Mouse (Mus musculus) CH12.LX (cell line): ENCODE data around the gene Ctnnd1. TPM values are rescaled to one million over a fixed set of nuclear protein-coding genes. Genes with fewer than 3 reads are reported as not detected.

Experiments
- DNase-seq: peaks from one replicate; pipeline ENCODE4 v3.0.0-alpha.2; 2013; ENCODE audit errors: extremely low read depth
- H3K27ac ChIP-seq: 2 replicates; pipeline ENCODE4 v1.5.1; 2012; ENCODE audit warnings: low read depth, mild to moderate bottlenecking, control low read depth, moderate library complexity; ENCODE audit not compliant: insufficient read depth
- H3K27me3 ChIP-seq: replicated peaks from 2 replicates; pipeline ENCODE3; 2012; ENCODE audit warnings: inconsistent platforms
- H3K36me3 ChIP-seq, 2 experiments: replicated peaks in 1 of 2; 2 replicates each; pipeline versions ENCODE3 to v1.6.1; 2012; ENCODE audit warnings: inconsistent platforms in 1 of 2, low read length in 1 of 2, mild to moderate bottlenecking in 1 of 2, mixed read lengths in 1 of 2, moderate library complexity in 1 of 2; ENCODE audit not compliant: control insufficient read depth in 1 of 2, insufficient read depth in 1 of 2
- H3K4me1 ChIP-seq, 2 experiments: 2 replicates each; pipeline ENCODE4 v1.6.1; 2012; ENCODE audit warnings: inconsistent platforms in 1 of 2, moderate library complexity in 1 of 2; ENCODE audit not compliant: insufficient read depth in 2 of 2, control insufficient read depth in 1 of 2
- H3K4me2 ChIP-seq: 2 replicates; pipeline ENCODE4 v1.6.1; 2012; ENCODE audit warnings: low read depth, mild to moderate bottlenecking, control low read depth; ENCODE audit not compliant: poor library complexity, insufficient read depth, severe bottlenecking
- H3K4me3 ChIP-seq, 3 experiments: fragments of 150-350 bp in 1 of 3; sonication (generic) in 1 of 3; replicated peaks in 1 of 3; 2 replicates each; pipeline versions ENCODE3 to v1.5.1; 2011 to 2012; ENCODE audit warnings: low read depth in 2 of 3, low read length in 2 of 3, mild to moderate bottlenecking in 2 of 3, moderate library complexity in 2 of 3, control low read depth in 1 of 3, improper control_type of control experiment in 1 of 3, inconsistent platforms in 1 of 3, mixed read lengths in 1 of 3; ENCODE audit not compliant: poor library complexity in 1 of 3
- H3K79me2 ChIP-seq: replicated peaks from 2 replicates; pipeline ENCODE4 v1.6.1; 2012; ENCODE audit warnings: mild to moderate bottlenecking, moderate library complexity; ENCODE audit not compliant: control insufficient read depth, poor library complexity, insufficient read depth, severe bottlenecking; ENCODE audit errors: extremely low read depth
- H3K9ac ChIP-seq: 2 replicates; pipeline ENCODE4 v1.6.1; 2012; ENCODE audit warnings: low read depth, mild to moderate bottlenecking, control low read depth, moderate library complexity; ENCODE audit not compliant: insufficient read depth
- H3K9me3 ChIP-seq: replicated peaks from 2 replicates; pipeline ENCODE3; 2012; ENCODE audit warnings: low read length, inconsistent platforms, mixed read lengths
- BHLHE40 ChIP-seq: IDR thresholded peaks from 2 replicates; pipeline ENCODE4 v1.6.1; 2011; ENCODE audit warnings: mild to moderate bottlenecking, low read depth, low read length, improper control_type of control experiment
- CHD2 ChIP-seq: IDR thresholded peaks from 2 replicates; pipeline ENCODE4 v1.6.1; 2011; ENCODE audit warnings: low read length, improper control_type of control experiment
- CTCF ChIP-seq, 2 experiments: IDR thresholded peaks in 1 of 2; conservative IDR thresholded peaks in 1 of 2; 2 replicates each; pipeline ENCODE4 v1.5.1; 2011 to 2012; ENCODE audit warnings: low read depth in 2 of 2, low read length in 2 of 2, improper control_type of control experiment in 1 of 2, inconsistent platforms in 1 of 2, mild to moderate bottlenecking in 1 of 2, moderate library complexity in 1 of 2
- ELF1 ChIP-seq: IDR thresholded peaks from 2 replicates; pipeline ENCODE4 v1.6.1; 2014; ENCODE audit warnings: low read depth, mild to moderate bottlenecking, inconsistent platforms, low read length, improper control_type of control experiment
- GABPA ChIP-seq: IDR thresholded peaks from 2 replicates; pipeline ENCODE4 v1.6.1; 2012; ENCODE audit warnings: low read depth, low read length, improper control_type of control experiment, inconsistent platforms; ENCODE audit not compliant: insufficient replicate concordance
- JUN ChIP-seq: IDR thresholded peaks from 2 replicates; pipeline ENCODE4 v1.6.1; 2011; ENCODE audit warnings: low read depth, mild to moderate bottlenecking, low read length, improper control_type of control experiment, moderate library complexity; ENCODE audit not compliant: insufficient read depth
- JUND ChIP-seq: conservative IDR thresholded peaks from 2 replicates; pipeline ENCODE4 v1.6.1; 2011; ENCODE audit warnings: low read depth, low read length, improper control_type of control experiment
- KAT2A ChIP-seq: IDR thresholded peaks from 2 replicates; pipeline ENCODE4 v1.6.1; 2012; ENCODE audit warnings: low read length, improper control_type of control experiment, inconsistent platforms; ENCODE audit not compliant: insufficient replicate concordance
- MAX ChIP-seq: IDR thresholded peaks from 2 replicates; pipeline ENCODE4 v1.6.1; 2011; ENCODE audit warnings: low read length, improper control_type of control experiment
- MAZ ChIP-seq: IDR thresholded peaks from 2 replicates; pipeline ENCODE4 v1.6.1; 2012; ENCODE audit warnings: low read depth, mild to moderate bottlenecking, inconsistent platforms, low read length, improper control_type of control experiment, moderate library complexity
- MEF2A ChIP-seq: IDR thresholded peaks from 2 replicates; pipeline ENCODE4 v1.6.1; 2014; ENCODE audit warnings: low read depth, mild to moderate bottlenecking, inconsistent platforms, low read length, improper control_type of control experiment, borderline replicate concordance
- MXI1 ChIP-seq: IDR thresholded peaks from 2 replicates; pipeline ENCODE4 v1.6.1; 2011; ENCODE audit warnings: mild to moderate bottlenecking, low read depth, low read length, improper control_type of control experiment
- MYC ChIP-seq: IDR thresholded peaks from 2 replicates; pipeline ENCODE4 v1.6.1; 2011; ENCODE audit warnings: low read depth, mild to moderate bottlenecking, improper control_type of control experiment, low read length
- NRF1 ChIP-seq: IDR thresholded peaks from 2 replicates; pipeline ENCODE4 v1.6.1; 2014; ENCODE audit warnings: low read depth, mild to moderate bottlenecking, inconsistent platforms, low read length, improper control_type of control experiment, moderate library complexity
- PAX5 ChIP-seq: IDR thresholded peaks from 2 replicates; pipeline ENCODE4 v1.6.1; 2012; ENCODE audit warnings: low read length, inconsistent platforms, mixed read lengths
- POLR2AphosphoS2 ChIP-seq: IDR thresholded peaks from 2 replicates; pipeline ENCODE4 v1.6.1; 2011; ENCODE audit warnings: low read depth, low read length, improper control_type of control experiment
- RCOR1 ChIP-seq: conservative IDR thresholded peaks from 2 replicates; pipeline ENCODE4 v1.6.1; 2012; ENCODE audit warnings: low read depth, mild to moderate bottlenecking, inconsistent platforms, low read length, improper control_type of control experiment
- SMC3 ChIP-seq: IDR thresholded peaks from 2 replicates; pipeline ENCODE4 v1.6.1; 2011; ENCODE audit warnings: low read depth, low read length, improper control_type of control experiment
- TBP ChIP-seq: conservative IDR thresholded peaks from 2 replicates; pipeline ENCODE4 v1.6.1; 2011; ENCODE audit warnings: low read depth, low read length, improper control_type of control experiment
- ZC3H11A ChIP-seq: IDR thresholded peaks from 2 replicates; pipeline ENCODE4 v1.6.1; 2012; ENCODE audit warnings: low read depth, mild to moderate bottlenecking, inconsistent platforms, low read length, improper control_type of control experiment
- ZNF384 ChIP-seq: IDR thresholded peaks from 2 replicates; pipeline ENCODE4 v1.6.1; 2012; ENCODE audit warnings: low read depth, low read length, improper control_type of control experiment, inconsistent platforms
- dilution Hi-C: fragments of 300-500 bp; cut with MboI; formaldehyde crosslinking; loops from 2 replicates; pipeline ENCODE4 v1.14.3; 2020; ENCODE audit warnings: low sequenced_read_pairs; ENCODE audit not compliant: extremely low pct_unique_long_range_greater_than_20kb, extremely low pct_ligation_motif_present
- in situ Hi-C: fragments of 300-500 bp; cut with MboI; formaldehyde crosslinking; loops from 3 replicates; pipeline ENCODE4 v1.14.3; 2019; ENCODE audit warnings: low sequenced_read_pairs, low pct_ligation_motif_present, low pct_unique_long_range_greater_than_20kb, mixed read lengths
- polyA plus RNA-seq: library from polyadenylated mRNA; unstranded; fragments of >175 nt; gene quantifications from 2 replicates; pipeline ENCODE4 v1.2.1, GENCODE M21; 2012; ENCODE audit warnings: low read depth; ENCODE audit not compliant: insufficient read length
- total RNA-seq, 2 experiments: library from RNA; depleted of rRNA; stranded (reverse); fragments of 300-350 nt in 1 of 2; fragments of >200 nt in 1 of 2; gene quantifications; 2 replicates each; pipeline ENCODE4 v1.2.3; 2012 to 2014

The Ctnnd1 gene
- total and polyA plus RNA-seq, 3 experiments: 0.38 to 2.8 (median 1.2) TPM

DNA sequence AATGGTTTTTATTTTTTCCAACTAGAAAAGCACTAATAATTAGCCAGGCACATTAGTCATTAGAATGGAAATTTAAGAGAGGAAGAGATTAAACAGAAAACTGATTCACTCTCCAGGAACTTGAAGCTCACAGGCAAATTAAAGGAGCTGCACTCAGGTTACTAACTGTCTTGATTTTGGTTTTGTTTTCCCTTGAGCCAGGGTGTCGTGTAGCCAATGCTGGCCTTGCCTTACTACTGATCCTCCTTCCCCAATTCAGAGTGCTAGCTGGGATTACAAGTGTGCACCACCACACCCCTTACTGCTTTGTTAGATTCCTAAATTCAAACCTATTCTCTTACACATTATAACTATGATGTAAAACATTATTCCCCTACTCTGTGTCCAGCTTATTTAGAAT lies 42.7 kb downstream of the Ctnnd1 start:
- no peak overlapping the region for H3K27ac ChIP-seq
- H3K9ac ChIP-seq: no peak overlapping the region
- H3K36me3 ChIP-seq: peaks cover 0 to 8% of the 10 kb centered on the region in 2 experiments
- H3K27me3 ChIP-seq: no peaks in the 10 kb centered on the region
- no peak for DNase-seq
- dilution Hi-C loops: no loop called here
- no peaks in the 10 kb centered on the region for H3K9me3 ChIP-seq
- H3K79me2 ChIP-seq: no peaks in the 10 kb centered on the region
- H3K4me1 ChIP-seq: no peaks in the 10 kb centered on the region
- H3K4me3 ChIP-seq: no peak overlapping the region
- no peak overlapping the region for H3K4me2 ChIP-seq
- no peak for TF ChIP-seq JUND
- no peak for TF ChIP-seq MEF2A
- TF ChIP-seq ZNF384: no peak
- TF ChIP-seq JUN: no peak
- no peak for TF ChIP-seq MAX
- TF ChIP-seq SMC3: no peak
- TF ChIP-seq CHD2: no peak
- no peak for TF ChIP-seq MXI1
- no peak for TF ChIP-seq KAT2A
- no peak for TF ChIP-seq CTCF (conservative IDR thresholded peaks at IDR 0.05 in 1 of 2, IDR thresholded peaks at IDR 0.05 in 1 of 2; ENCODE audit: low read depth in 2 of 2, low read length in 2 of 2)
- TF ChIP-seq BHLHE40: no peak
- TF ChIP-seq MYC: no peak
- TF ChIP-seq RCOR1: no peak
- no peak for TF ChIP-seq MAZ
- TF ChIP-seq PAX5: no peak
- TF ChIP-seq POLR2AphosphoS2: no peak
- TF ChIP-seq, all 38 proteins: peak for 0
- in situ Hi-C loops: no loop called here

DNA sequence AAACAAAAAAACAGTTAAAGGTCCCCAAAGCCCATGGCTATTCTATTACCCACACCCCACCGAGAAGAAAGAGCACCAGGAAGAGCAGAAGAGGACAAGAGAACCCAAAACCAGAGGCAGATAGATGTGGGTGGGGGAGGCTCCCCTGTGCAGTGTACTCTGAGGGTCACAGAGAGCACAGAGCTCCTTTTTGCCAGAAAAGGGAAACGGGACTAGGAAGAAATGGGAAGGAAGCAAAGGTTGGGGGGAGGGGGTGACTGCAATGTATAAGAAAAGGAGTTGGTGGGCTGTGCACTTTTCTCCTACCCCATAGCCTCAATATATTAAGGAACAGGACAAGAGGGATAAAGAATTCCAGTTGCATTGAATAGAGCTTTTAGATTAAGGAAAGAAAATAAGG lies 49.6 kb downstream of the Ctnnd1 start:
- Histone ChIP-seq H3K9ac (no peak overlapping the region), H3K36me3 (peaks cover 0 to 4% of the 10 kb centered on the region in 2 experiments), H3K4me3 (no peak overlapping the region), H3K27ac (no peak overlapping the region), H3K27me3 (no peaks in the 10 kb centered on the region), H3K4me1 (no peaks in the 10 kb centered on the region), H3K4me2 (no peak overlapping the region), H3K79me2 (no peaks in the 10 kb centered on the region), H3K9me3 (no peaks in the 10 kb centered on the region)
- dilution Hi-C loops (no loop called here), in situ Hi-C loops (no loop called here)
- TF ChIP-seq ZC3H11A: no peak
- no peak for TF ChIP-seq RCOR1
- TF ChIP-seq GABPA: no peak
- TF ChIP-seq MAX: no peak
- TF ChIP-seq MEF2A: no peak
- no peak for TF ChIP-seq JUND
- TF ChIP-seq NRF1: no peak
- no peak for TF ChIP-seq TBP
- TF ChIP-seq ELF1: no peak
- no peak for TF ChIP-seq MAZ
- DNase-seq: no peak
